Mouse (Mus musculus) cerebellum, postnatal 36 days (tissue): ENCODE results near the gene Agap3.

ENCODE experiments used
- DNase-seq, 2 experiments: peaks; one replicate each; pipeline ENCODE4 v3.0.0; 2021 to 2022; ENCODE audit warnings: mixed read lengths in 2 of 2

Agap3 gene

DNA sequence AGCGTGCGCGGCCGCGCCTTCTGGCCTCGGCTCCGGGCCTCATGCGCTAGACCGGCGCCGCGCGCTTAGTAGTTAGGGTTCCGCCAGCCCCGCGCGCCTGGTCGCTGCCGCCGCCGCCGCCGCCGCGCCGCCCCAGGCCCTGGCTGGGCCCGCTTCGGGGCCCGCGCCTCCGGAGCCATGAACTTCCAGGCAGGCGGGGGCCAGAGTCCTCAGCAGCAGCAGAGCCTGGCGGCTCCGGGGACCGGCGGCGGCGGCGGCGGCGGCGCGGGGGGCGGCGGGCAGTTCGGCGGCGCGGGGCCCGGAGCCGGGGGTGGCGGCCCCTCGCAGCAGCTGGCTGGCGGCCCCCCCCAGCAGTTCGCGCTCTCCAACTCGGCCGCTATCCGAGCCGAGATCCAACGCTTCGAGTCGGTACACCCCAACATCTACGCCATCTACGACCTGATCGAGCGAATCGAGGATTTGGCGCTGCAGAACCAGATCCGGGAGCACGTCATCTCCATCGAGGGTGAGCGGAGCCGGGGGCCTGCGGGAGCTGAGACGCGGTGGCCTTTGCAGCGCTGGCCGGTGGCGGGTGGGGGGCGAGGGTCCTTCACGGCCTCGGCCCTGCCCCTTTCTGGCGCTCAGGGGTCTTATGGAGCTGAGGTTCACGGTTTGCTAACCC, at the start of gene Agap3:
Agap3 (plus strand) TSS at position 148 of the 661 bp plus-strand sequence.
- DNase-seq, result peak; percentile 46 to 51

DNA sequence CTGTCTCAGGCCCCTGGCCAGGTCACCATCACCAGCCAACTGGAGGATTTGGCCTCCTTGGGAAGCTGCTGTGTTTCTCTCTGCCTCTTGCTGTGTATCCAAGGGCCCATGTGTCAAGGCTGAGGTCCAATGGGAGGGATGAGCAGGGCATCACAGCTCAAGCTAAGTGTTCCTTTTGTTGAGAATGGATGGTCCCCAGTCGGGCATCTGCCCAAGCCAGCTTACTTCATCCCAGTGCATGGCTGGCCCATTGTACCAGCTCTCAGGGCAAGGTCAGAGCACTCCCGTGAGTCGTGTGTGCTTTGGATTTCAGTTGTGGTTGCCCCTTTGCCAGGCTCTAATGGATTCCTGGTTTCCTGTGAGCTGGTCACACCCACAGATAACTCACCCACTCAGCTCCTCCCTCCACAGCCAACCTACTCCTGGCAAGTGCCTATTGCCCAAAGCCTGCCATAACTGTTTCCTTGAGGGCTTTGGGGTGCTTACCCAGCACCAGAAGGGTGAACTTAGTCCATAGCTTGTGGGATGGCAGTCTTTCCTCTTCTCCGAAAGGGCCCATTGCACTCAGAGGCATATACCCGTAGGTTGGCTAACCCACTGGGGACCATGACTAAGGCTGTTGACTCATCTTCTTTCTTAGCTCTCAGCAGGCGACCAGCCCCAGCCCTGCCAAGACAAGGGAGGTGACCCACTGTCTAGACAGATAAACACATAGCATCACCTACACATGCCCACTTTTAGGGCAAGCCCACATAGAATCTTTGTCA, 47.2 kb upstream of the Agap3 start:
- no peak for DNase-seq

DNA sequence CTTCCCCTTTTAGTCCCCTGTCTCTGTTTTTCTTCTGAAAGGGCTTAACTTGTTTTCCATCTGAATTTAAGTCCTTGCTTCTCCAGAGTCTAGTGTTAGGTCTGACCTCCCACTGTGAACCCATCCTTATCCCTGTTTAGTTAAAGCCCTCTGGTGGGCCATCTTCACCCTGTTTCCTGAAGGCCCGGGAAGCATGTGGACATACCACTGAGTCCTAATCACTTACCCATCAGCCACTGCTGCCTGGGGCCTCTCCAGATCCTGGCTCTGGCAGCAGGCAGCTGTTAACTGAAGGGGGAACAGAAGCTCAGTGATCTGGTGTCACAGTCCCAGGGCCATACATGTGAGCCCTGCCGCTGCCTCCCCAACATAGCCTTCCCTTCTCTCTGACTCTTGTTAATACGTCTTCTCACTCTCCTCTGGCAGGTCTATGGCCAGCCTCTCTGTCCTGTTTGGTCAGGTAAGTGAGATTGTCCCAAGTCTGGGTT, 46.5 kb upstream of the Agap3 start:
- DNase-seq, result no peak

DNA sequence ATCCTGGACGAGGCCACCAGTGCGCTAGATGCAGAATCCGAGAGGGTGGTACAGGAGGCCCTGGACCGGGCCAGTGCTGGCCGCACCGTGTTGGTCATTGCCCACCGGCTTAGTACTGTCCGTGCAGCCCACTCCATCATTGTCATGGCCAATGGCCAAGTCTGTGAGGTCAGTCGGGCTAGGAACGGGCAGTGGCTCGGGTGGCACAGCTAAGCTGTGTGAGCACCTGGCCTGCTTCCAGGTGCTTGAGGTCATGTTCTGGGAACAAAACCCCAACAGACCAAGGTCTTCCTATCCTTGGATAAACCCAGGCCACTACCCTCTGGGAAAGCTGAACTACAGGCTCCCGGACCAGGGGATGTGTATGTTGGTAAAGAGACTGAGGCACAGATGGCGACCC, 43.3 kb upstream of the Agap3 start:
- no peak for DNase-seq

DNA sequence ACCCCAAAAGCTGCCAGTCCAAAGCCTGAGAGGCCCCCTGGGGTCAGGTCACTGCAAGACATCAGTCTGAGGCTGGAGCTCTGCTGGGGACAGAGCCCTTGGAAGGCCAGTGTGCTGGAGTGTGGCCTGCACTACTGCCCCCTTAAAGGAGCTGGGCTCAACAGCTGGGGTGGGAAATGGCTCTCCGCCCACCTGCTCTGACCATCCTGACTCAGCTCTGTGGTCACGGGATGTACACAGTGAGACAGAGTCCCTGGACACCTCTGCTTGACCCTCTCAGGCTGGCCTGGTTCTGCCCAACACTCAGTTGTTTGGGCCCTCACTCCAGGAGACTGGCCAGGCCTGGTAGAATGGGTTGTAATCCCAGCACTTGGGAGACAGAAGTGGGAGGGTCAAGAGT, 42.5 kb upstream of the Agap3 start:
- no peak for DNase-seq

DNA sequence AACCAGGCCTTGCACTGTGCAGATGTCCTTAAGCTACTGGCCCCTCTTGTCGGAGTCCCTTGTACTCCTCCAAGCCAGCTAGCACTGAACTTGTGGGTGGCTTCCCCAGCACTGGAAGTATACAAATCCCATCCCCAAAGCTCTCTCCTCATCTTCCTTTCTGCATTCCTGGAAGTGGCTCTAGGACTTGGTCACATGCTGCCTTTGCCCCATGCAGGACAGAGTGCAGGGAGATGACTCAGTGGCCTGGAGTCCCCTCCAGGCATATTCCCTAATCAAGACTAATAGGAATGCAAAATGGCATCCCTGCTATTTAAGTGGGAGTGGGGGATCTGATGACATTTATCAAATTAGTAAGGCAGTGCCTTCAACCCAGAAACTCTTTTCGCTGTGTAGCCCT, 39.9 kb upstream of the Agap3 start:
- DNase-seq, result no peak

DNA sequence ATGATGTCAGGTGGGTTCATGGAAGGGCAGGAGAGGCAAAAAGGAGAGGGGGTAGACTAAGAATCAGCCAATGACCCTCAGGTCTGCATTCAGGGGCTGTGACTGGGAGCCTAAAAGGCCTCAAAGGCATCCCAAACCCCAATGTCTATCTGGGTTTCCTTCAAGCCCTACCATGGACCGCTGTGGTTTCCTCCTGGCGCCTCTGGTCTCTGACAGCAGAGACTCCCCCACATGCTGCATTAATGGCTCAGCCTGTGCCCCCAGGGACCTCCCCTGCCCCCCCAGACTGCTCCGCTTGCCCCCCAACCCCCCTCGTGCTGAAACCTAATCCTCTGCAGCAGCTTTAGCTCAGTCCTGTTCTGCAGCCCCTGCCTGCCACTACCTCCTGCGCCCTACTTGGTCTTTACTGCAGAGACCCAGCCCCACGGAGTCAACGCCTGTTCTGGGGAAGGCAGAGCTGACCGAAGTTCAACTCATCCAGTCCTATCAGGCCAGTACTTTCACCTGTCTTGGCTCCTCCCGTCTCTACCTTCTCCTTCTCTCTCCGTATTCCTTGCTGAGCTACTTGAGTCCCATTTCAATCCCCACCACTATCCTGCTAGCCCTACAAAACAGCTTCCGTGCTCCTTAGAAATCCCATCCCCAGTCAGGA, 38.8 kb upstream of the Agap3 start, which contains the start of gene Asic3:
Asic3 (plus strand) TSS at position 351 of the 652 bp plus-strand sequence.
- no peak for DNase-seq

DNA sequence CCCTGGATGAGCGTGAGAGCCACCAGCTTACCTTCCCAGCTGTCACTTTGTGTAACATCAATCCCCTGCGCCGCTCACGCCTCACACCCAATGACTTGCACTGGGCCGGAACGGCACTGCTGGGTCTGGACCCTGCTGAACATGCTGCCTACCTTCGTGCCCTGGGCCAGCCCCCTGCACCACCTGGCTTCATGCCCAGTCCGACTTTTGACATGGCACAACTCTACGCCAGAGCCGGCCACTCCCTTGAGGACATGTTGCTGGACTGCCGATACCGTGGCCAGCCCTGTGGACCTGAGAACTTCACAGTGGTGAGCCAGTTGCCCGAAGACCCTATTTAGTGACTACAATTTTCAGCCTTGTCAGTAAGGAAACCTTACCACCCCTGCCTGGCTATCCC, 38.0 kb upstream of the Agap3 start:
- no peak for DNase-seq

DNA sequence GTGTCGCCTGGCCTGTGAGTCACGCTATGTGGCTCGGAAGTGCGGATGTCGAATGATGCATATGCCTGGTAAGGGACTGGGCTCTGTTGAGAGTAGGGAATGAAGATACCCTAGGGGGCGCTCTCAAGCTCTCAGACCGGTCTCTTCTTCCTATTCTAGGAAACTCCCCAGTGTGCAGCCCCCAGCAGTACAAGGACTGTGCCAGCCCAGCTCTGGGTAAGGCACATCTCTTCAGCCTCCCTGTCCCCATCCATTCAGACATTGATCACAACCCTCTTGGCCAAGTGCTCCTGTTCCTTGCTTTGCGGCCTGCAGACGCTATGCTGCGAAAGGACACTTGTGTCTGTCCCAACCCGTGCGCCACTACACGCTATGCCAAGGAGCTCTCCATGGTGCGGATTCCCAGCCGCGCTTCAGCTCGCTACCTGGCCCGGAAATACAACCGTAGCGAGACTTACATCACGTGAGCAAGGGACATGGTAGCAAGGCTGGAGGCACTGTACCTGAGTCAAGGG, 35.7 kb upstream of the Agap3 start:
- peak; percentile 68 to 78 for DNase-seq

DNA sequence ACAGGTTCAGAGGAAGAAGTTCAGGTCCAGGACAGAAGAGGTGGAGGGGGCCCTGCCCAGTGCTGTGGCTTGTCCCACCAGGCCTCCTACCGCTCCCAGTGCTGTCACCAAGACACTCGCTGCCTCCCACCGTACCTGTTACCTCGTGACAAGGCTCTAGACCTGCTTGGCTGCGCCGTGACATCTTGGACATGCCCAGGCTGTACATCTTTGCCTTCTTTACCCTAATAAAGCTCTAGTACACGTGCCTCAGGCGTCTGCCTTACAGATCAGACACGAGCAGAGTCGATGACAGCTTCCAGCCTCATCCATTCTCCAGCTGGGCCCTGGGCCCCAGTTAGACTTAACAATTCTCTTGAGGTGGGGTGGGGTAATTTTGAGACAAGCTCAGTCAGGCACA, 34.4 kb upstream of the Agap3 start:
- no peak for DNase-seq

DNA sequence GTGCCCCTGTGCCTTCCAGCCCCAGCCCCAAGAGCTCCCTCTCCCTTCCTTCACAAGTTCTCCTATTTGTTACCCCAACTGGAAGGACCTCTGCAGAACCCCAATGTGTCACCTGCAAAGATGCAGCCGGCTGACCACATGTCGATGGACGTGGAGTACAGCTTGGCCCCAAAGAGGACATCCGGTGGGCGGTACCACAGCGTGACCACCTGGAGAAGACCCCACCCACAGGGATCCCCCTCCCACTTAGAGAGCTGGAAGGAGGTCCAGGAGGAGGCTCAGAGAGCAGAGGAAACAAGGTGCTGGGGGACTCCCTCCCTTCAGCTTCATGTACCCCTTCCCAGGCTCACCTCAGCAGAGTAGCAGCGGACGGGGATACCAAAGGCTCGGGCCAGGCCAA, 31.6 kb upstream of the Agap3 start:
- no peak for DNase-seq

DNA sequence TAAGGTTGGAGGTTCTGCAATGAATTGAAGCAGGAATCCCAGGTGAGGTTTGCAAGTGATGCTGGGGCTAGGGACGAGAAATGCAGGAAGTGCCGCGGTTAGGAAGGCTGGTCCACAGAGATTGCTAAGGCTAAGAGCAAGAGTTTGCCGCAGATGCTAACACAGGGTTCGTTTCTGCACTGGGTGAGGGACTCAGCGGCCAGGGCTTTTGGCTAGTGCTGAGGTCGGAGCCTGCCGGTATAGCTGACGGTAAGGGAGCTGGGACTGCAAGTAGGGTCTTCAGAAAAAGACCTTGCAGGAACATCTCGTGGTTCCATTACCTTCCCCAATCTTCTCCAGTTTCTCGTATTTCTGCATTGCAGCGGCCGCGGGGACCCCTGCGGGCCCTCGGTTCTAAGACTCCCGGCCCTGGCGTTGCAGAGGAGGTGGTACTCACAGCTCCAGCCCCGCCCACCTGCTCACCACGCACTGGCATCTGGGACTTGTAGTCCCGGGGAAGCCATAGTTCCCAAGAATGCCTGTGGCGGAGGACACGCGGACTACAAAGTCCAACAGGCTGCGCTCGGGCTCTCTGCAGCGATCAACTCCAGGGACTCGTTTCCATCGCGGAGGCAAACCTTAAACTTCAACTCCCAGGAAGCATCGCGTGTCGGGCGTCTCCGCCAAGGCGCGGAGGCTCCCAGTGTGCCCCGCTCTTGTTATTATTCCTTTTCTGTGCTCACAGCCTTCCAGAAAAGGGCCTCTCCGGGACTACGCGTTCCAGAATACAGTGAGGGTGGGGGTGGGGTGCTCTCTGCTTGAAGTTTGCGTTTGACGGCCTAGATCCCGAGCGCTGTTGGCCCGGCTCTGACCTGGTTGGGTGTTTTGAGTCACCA, 28.6 kb upstream of the Agap3 start, which contains the start of the genes Cdk5 and Slc4a2:
Cdk5 (minus strand) TSS at position 402 of the 875 bp plus-strand sequence.
Slc4a2 (plus strand) TSS at position 709 of the 875 bp plus-strand sequence.
- DNase-seq, result peak; percentile 98

DNA sequence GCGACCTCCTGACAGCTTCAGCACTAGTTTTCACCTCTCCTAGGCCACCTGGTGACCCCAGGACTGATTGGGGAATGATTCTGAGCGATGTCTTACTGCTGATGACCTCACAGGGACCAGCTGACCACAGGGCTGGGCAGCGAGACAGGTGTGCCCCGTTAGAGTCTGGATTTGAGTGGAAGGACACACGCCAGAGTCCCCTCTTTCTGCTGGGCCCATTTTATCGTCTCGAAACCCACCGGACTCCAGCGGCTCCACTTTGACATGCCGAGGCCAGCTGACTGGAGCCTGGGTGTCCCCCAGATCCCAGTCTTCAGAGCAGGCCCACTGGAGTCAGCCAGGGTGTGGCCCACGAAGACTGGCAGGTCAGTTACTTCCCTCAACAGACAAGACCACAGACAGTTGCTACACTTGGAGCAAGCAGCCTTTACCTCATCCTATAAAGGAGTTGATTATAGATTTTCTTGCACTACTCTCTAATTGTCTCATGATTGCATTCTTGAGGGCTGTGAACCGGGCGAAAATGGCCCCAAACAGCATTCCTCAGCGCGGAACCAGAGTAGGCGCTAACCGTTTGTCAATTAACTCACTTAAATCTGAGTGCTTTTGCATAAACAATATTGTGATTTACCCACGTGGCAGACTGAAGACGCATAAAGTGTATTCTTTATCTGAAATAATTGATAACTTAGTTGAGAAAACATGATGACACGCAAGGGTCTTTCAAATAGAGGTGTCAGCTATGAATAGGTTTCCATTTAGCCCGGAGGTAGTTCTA, 27.8 kb upstream of the Agap3 start:
- DNase-seq, result no peak

DNA sequence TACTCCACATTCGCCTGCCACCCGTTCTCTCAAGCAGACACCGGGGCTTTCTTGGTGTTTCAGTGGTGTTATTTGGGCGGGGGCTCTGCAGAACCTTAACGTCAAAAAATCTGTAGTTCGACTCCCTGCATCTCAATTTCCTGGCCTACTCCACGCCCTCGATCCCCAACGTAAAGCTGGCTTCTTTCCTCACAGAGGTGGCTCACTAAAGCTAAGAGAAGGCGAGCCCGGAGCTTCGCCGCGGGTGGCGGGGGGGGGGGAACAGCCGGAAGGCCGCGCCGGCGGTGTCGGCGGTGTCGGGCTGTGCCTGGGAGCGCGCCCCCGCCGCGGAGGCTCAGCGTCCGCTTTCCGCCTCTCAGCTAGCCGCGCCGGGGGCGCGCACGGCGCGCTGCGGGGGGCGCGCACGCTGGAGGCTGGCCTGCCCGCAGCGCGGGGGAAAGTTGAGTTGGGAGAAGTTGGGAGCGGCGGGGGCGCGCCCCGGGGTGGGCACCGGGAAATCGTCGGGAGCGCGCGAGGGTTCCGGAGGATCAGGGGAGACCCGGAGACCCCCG, 27.0 kb upstream of the Agap3 start:
- DNase-seq, result peak; percentile 67 to 79

DNA sequence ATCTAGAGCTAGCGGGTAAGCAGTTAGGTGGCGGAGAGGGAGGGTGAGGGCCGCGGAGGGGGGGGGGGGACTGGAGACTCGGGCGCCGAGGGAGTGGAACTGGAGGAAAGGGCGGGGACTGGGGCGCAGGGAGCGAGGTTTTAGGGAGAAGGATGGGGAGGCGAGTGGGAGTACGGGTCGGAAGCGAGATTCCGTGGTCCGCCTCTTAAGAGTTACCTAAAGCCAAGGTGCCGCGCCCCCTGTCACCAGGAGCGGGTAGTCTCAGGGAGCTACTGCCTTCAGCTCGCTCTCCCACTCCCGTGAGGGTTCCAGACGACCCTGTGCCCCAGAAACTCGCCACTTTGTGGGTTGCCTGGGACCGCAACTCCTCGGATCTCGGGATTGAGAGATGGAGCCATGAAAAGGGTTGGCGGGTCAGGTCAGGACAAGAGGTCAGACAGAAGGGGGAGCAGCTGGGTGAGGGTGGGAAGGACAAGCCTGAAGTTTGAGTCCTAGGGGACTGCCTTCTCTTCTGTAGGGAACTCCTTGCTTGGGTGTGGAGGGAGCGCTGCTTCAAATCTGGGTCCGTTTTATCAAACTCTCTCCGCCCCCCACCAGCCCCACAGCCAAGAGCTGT, 26.4 kb upstream of the Agap3 start:
- DNase-seq, result peak in 1 of 2 experiments; percentile 50

DNA sequence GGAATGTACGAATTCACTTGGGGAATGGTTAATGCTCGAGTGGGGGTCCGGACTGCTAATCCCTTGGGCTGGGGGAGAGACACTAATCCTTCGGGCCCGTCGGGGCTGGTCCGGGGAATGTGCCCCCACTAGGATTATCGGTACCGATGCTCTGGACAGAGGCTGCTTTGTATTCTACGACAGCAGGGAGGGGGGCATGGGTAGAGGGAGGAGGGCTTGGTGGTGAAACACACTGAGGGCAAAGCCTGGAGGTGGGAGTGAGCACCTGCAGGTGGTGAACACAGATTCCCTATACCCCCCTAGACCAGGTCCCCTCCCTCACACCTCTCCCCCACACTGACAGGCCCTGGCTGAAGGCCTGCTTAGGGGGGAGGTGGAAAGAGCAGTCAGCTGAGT, 25.9 kb upstream of the Agap3 start:
- no peak for DNase-seq

DNA sequence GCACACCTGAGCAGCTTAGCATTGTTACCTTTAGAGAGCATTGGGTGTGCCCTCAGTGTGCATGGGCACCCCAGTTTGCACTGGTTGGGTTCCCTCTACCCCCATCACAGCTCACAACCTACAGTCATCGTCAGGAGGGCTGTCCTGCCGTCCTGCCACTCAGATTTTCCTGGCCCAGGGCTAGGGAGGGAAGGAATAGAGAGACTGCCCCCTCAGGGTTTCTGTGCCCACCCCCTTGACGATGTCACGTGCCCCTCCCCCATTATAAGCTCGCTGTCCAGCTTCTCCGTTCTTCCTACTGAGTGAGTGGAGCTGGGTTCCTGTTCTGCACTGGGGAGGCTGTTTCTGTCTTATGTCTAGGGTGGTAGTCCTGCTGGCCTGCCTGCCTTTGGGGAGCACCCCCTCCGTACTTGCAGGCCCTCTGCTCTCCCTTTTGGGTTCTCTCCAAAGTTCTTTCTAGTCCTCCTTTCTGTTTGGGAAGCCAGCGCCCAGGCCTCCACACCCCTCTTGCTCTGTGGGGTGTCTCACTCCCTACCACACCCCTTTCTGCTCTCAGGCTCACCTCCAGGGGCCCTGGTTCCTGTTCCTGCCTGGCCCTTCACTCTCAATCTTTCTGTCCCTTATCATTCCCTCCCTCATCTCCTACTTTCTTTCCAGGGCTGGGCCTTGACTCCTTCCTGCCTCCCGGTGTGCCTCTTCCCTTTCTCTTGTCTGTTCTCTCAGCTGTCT, 25.3 kb upstream of the Agap3 start:
- DNase-seq, result no peak

DNA sequence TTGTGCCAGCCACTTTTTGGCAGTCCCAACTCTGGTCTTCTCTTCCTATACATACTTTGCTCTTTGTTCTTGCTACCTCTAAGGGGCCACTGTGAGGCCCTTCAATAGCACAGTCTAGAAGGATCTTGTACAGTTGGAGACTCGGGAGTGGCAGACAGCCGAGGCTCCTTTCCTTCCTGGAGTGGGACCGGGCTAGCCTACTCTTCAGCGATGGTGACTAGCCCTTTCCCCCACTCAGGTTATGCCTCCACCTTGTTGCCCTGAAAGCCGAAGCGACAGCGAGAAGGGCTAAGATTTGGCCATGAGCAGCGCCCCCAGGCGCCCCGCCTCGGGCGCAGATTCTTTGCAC, 24.7 kb upstream of the Agap3 start:
- DNase-seq, result no peak

DNA sequence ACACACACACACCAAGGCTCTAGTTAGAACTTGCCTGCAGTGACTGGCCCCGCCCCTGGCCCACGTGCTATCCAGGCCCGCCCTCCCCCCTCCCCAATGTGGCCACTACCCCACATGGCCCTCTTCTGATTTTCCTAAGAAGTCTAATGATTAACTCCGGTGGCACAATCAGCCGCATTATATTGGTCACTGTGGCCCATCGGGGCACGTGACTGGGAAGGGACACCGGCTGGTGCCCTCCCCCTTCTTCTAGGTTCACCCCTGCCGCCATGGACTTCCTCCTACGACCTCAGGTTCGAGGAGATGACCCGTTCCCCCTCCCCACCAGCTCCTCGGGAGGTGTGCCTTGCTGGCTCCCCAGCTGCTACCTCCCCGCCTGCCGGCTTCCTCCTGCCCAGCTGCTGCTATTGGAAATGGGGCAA, 24.0 kb upstream of the Agap3 start:
- DNase-seq, result no peak

DNA sequence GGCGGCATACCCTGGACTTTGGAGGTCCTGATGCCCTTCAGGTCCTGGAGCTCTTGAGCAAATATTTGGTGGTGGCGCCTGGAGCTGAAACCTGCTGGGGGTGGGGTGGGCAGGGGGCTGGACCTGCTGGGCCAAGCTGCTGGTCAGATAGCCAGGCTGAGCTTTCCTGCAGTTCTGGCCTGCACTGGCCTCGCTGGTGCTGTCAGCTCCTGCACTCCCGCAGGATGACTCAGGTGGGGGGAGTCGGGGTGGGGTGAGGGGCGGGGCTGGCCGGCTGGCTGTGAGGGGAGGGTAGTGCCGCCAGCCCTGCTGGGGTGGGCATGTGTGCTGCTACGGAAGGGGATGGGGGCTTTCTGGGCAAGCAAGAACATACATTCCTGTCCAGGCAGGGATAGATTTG, 23.4 kb upstream of the Agap3 start:
- DNase-seq, result no peak
